Mouse (Mus musculus): ENCODE data around the gene Npy5r. TPM values are rescaled to one million over a fixed set of nuclear protein-coding genes. Genes with fewer than 3 reads are reported as not detected.

Npy5r gene
- polyA plus RNA-seq, 1 experiment from 2014 or later: 0.76 TPM

GRCm38 (mm10) chr8:66690402-66690801 lies 2.5 kb upstream of the Npy5r start:
- Histone ChIP-seq H3K9me3 (ENCODE audit: control insufficient read depth, low read length) (no peaks in the 10 kb centered on the region), H3K27me3 (replicated peaks; ENCODE audit: control insufficient read depth, insufficient read depth, low read length) (0 out of 2 replicates have a peak, but pooled peaks cover 4% of the 10 kb centered on the region), H3K27ac (ENCODE audit: low read length) (no peak overlapping the region), H3K9ac (replicated peaks; ENCODE audit: low read depth, low read length) (no peak overlapping the region), H3K4me1 (replicated peaks; ENCODE audit: control insufficient read depth, insufficient read depth, low read length) (peaks cover 7% of the 10 kb centered on the region), H3K36me3 (ENCODE audit: control insufficient read depth, insufficient read depth) (no peaks in the 10 kb centered on the region), H3K4me3 (replicated peaks; ENCODE audit: low read length) (no peak overlapping the region), H3K4me2 (ENCODE audit: low read length) (no peak overlapping the region)
- ATAC-seq: no peak
- WGBS: 79% methylated on average over 5 of the region's 5 CpGs

DNA sequence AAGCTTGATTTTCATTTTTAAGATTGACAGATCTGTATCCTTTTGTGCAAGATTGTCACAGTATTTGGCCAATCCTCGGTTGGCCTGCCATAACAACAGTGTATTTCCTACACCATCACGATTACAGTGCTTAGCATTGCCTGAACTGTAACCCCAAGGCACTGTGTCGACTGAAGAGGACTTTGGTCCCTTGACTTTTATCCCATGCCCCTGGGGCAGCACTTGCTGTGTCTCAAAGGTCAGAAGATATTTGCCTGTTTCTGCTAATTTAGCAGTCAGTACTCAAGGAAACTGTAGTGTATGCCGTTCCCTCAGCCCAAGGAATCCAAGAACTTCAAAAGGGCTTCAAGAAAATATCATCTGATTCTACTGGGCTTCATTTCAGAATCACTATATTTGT lies 871 bp upstream of the Npy5r start:
- Histone ChIP-seq H3K9ac (replicated peaks; ENCODE audit: low read depth, low read length) (no peak overlapping the region), H3K27me3 (replicated peaks; ENCODE audit: control insufficient read depth, insufficient read depth, low read length) (0 out of 2 replicates have a peak, but pooled peaks cover 4% of the 10 kb centered on the region), H3K4me3 (replicated peaks; ENCODE audit: low read length) (no peak overlapping the region), H3K9me3 (ENCODE audit: control insufficient read depth, low read length) (no peaks in the 10 kb centered on the region), H3K4me1 (replicated peaks; ENCODE audit: control insufficient read depth, insufficient read depth, low read length) (peaks cover 7% of the 10 kb centered on the region), H3K4me2 (ENCODE audit: low read length) (no peak overlapping the region), H3K36me3 (ENCODE audit: control insufficient read depth, insufficient read depth) (no peaks in the 10 kb centered on the region), H3K27ac (ENCODE audit: low read length) (no peak overlapping the region)
- 53% methylated on average over 4 of the region's 4 CpGs for WGBS
- ATAC-seq: no peak

- H3K36me3 ChIP-seq (ENCODE audit: control insufficient read depth, insufficient read depth): no peaks in the 10 kb centered on the region
- H3K27me3 ChIP-seq (replicated peaks; ENCODE audit: control insufficient read depth, insufficient read depth, low read length): 0 out of 2 replicates have a peak, but pooled peaks cover 4% of the 10 kb centered on the region
- H3K4me3 ChIP-seq (replicated peaks; ENCODE audit: low read length): peak overlapping the region; percentile 71
- H3K4me2 ChIP-seq (ENCODE audit: low read length): peak overlapping the region; percentile 99
- peaks cover 7% of the 10 kb centered on the region for H3K4me1 ChIP-seq (replicated peaks; ENCODE audit: control insufficient read depth, insufficient read depth, low read length)
- 41% methylated on average over 6 of the region's 6 CpGs for WGBS
- H3K9ac ChIP-seq (replicated peaks; ENCODE audit: low read depth, low read length): no peak overlapping the region
- no peak overlapping the region for H3K27ac ChIP-seq (ENCODE audit: low read length)
- no peak for ATAC-seq
- no peaks in the 10 kb centered on the region for H3K9me3 ChIP-seq (ENCODE audit: control insufficient read depth, low read length)
Observed at GRCm38 (mm10) chr8:66688395-66688794, 467 bp upstream of the Npy5r start.

DNA sequence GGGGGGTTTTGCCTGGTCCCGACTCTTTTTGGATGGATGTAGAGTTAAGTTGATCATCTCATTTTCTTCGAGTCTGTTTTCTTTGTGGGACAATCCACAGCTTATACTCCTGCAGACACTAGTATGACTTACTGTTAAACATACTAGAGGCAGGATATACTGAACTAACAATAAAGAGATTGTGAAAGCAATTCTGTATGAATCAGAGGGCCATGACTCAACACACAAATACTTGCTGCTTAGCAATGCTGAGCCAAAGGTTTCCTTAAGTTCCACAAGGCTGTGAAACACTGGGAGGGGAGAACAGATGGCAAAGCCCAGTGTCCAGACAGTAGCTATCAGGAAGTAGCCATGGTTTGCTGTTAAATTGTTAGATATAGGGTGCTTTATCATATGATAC lies 6.7 kb downstream of the Npy5r start:
- ATAC-seq: no peak
- no peak overlapping the region for H3K27ac ChIP-seq (ENCODE audit: low read length)
- H3K27me3 ChIP-seq (replicated peaks; ENCODE audit: control insufficient read depth, insufficient read depth, low read length): no peaks in the 10 kb centered on the region
- H3K4me3 ChIP-seq (replicated peaks; ENCODE audit: low read length): no peak overlapping the region
- no peaks in the 10 kb centered on the region for H3K36me3 ChIP-seq (ENCODE audit: control insufficient read depth, insufficient read depth)
- H3K4me1 ChIP-seq (replicated peaks; ENCODE audit: control insufficient read depth, insufficient read depth, low read length): no peaks in the 10 kb centered on the region
- no peaks in the 10 kb centered on the region for H3K9me3 ChIP-seq (ENCODE audit: control insufficient read depth, low read length)
- WGBS: 86% methylated on average over 2 of the region's 2 CpGs
- no peak overlapping the region for H3K4me2 ChIP-seq (ENCODE audit: low read length)
- no peak overlapping the region for H3K9ac ChIP-seq (replicated peaks; ENCODE audit: low read depth, low read length)

DNA sequence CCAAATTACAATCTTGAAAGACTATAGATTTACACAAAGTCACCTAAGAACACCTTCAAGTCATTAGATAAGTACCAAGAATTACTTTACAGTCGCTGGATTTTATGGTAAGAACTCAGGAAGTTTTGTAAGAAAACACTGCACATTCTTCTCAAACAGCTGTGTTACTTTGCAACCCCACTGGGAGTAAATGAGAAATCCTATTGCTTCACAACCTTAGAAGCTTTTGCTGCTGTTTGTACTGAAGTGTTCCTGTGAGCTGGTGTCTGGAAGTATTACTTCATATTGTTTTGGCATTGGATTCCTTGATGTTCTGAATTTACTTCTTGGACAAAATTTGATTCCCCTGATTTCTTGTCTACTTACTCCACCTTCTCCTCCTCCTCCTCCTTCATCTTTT lies 57.2 kb downstream of the Npy5r start:
- Histone ChIP-seq H3K36me3 (ENCODE audit: control insufficient read depth, insufficient read depth) (no peaks in the 10 kb centered on the region), H3K4me2 (ENCODE audit: low read length) (no peak overlapping the region), H3K9me3 (ENCODE audit: control insufficient read depth, low read length) (no peaks in the 10 kb centered on the region), H3K4me1 (replicated peaks; ENCODE audit: control insufficient read depth, insufficient read depth, low read length) (no peaks in the 10 kb centered on the region), H3K27me3 (replicated peaks; ENCODE audit: control insufficient read depth, insufficient read depth, low read length) (no peaks in the 10 kb centered on the region), H3K27ac (ENCODE audit: low read length) (no peak overlapping the region), H3K9ac (replicated peaks; ENCODE audit: low read depth, low read length) (no peak overlapping the region), H3K4me3 (replicated peaks; ENCODE audit: low read length) (no peak overlapping the region)
- no peak for ATAC-seq
- WGBS: 79% methylated on average over 1 of the region's 1 CpGs

Other genes with a start within 250 kb of the Npy5r start
- gene Tma16, start 201.6 kb downstream of the Npy5r start, polyA plus RNA-seq (2015; fragmentation: Nextera tagmentation; extraction: Ambion mirVana): 12.7 TPM in 2 replicates
- gene Tktl2, start 176.4 kb downstream of the Npy5r start, polyA plus RNA-seq (2015; fragmentation: Nextera tagmentation; extraction: Ambion mirVana): 0.04 TPM in 1 of 2 replicates, not detected in the other
- 9.3 and 10.8 TPM in 2 replicates for gene Npy1r, start 9.1 kb upstream of the Npy5r start, polyA plus RNA-seq (2015; fragmentation: Nextera tagmentation; extraction: Ambion mirVana)
- gene Naf1, start 172.1 kb upstream of the Npy5r start, polyA plus RNA-seq (2015; fragmentation: Nextera tagmentation; extraction: Ambion mirVana): 2.0 and 2.2 TPM in 2 replicates

Measured in forebrain, embryonic 16.5 days (tissue).